Mouse (Mus musculus): Measurements from ENCODE around the gene Ppp1r18. TPM values are rescaled to one million over a fixed set of nuclear protein-coding genes. Genes with fewer than 3 reads are reported as not detected.

Ppp1r18 gene
- total RNA-seq, 2 experiments from 2014 or later, result 20.5 to 49.8 TPM

DNA sequence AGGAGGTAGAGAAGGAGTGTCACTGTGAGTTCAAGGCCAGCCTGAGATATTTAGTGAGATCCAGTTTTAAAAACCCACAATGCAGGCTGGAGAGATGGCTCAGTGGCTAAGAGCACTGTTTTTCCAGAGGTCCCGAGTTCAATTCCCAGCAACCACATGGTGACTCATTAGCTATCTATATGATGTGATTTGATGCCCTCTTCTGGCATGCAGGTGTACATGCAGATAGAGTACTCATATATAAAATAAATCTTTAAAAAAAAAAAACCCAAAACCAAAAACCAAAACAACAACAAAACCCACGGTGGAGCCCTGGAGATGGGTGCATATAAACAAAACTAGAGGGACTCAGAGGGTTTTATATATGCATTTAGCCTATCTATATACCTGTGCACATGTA, 42.2 kb downstream of the Ppp1r18 start:
- no peak for ATAC-seq (replicated peaks; ENCODE audit: poor library complexity)

DNA sequence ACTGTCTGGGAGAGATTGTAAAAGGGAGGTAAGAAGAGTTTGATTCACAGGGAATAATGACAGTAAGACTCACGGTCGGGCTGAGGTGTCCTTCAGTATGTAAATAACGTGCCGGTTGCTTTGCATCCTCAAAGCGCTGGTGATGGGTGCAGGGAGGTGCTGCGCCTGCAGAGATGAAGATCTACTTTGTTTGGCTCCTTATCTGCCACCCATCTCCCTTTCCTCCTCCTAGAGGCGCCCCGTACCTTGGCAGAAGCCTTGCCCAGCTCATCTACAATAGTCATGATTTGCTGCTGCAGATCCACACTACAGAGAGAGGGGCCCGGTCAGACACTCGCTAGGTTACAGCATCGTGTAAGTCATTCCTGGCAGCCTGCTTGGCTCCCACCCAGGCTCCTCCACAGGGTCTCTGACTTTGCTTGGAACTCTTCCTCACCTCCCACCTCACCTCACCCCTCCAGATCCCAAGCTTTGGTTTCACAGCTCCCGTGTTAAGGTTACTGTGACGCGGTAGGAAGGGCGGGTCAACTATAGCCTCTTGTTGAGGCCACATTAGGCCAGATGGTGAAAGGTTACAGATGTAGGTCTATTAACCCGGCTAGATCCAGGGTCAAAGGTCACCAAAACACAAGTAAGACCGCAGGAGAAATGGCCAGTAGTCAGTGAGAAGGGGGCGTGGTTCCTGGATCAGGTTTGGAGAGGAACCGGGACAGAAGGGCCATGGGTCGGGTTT, 44.0 kb downstream of the Ppp1r18 start:
- ATAC-seq (replicated peaks; ENCODE audit: poor library complexity), result peak; percentile 25

DNA sequence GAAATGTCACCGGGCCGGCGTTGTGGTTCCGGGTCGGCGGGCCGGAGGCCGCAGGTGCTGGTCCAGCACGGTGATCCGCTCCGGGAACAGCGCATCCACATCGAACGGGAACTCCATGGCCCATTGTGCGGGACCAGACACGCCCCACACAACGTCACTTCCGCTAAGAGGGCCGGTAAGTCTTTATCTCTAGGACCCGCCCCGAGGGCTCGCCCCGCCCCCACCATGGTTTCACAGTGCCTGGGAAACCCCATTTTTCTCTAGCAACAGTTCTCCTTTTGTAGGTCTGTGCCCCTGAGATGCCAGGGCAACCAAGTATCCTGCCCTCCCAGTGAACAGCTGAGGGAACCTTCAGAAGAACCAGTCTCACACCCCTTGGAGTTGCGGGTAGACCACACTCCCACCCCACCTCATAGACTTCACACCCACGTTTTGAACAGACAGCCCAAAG, 44.6 kb downstream of the Ppp1r18 start, which contains the start of gene Atat1:
Atat1 (minus strand) TSS at position 157 of the 451 bp plus-strand sequence.
- ATAC-seq (replicated peaks; ENCODE audit: poor library complexity), result peak; percentile 97

DNA sequence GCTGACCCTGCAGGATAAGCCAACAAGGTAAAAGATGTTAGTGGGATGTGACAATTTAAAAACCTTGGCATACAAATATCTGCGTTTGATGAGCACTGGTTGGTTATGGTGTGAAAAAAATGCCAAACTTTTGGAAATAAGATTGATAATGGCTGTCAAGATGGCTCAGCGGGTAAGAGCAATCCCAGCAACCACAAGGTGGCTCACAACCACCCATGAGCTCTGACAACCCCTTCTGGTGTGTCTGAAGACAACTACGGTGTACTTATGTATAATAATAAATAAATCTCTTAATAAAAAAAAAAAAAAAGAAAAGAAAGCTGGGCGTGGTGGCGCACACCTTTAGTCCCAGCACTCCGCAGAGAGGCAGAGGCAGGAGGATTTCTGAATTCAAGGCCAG, 49.6 kb downstream of the Ppp1r18 start:
- ATAC-seq (replicated peaks; ENCODE audit: poor library complexity), result no peak

DNA sequence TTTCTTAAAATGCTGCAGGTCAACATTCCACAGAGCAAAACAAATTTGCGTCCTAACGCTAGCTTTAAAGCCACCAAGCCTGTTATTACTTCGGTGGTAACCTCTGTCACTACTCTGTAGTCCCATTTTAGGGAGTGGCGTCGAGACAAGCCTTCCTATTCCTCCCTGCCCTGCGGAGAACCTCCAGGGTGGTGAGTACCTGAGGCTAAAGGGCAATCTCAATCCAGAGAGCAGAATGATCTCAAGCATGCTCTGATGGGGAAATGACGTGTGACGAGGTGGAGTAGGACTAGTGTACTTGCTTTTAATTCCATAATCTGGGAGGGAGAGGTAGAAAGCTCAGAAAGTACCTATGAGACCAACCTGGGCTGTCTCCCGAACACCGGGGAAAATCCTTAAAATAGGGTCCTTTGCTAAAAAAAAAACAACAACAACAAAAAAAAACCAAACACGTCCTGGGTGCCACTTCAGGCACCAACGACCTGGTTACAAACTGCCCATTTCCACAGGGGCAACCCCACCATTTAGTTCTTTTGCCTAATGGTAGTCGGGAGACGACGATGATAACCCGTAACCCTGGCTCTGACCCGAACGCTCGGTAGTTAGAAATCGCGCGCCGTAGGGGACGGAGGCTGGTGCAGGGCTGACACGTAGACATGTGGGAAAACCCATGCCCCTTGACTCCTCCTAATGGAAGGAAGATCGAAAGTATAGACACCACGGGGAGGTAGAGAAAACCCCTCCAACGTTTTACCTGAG, 50.3 kb downstream of the Ppp1r18 start:
- ATAC-seq (replicated peaks; ENCODE audit: poor library complexity), result peak; percentile 1

DNA sequence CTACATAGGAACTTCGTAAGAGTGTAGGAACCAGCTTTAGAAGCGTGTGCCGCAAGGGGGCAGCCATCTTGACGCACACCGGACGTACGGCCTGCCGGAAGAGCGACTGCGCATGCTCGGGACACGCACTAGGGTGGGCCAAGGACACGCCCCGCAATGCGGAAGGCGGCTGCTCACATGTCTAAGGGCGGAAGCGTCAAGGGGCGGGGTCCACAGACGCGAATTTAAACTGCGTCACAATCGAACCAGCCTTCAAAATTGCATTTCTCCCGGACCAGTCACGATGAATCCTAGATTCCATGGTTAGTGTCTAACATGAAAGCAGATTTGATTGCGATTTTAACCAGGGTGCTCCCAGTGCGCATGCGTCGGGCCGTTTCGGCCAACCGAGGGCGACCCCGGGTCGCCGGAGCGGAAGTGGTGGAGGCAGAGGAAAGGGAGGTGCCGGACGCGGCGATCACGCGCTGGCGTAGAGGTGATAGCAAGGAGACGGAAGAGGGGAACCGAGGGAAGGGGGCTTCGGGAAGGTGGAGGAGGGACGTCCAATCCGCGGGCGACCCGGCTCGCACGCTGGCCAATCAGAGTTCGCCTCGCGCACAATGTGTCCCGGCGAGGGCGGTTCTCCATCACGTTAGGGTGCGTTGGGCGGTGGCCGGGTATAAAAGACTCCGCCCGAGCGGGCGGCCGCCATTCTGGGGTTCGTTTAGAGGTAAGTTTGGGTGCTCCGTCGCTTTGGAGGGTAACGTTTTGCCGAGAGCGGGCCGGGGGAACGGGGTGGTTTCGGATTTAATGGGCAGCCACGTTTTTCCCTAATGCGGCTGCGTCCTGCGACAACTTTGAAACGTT, 51.1 kb downstream of the Ppp1r18 start, which contains the start of the genes Mrps18b and Ppp1r10:
Mrps18b (minus strand) TSS at position 93 of the 846 bp plus-strand sequence.
Ppp1r10 (plus strand) TSS at position 138 of the 846 bp plus-strand sequence.
- ATAC-seq (replicated peaks; ENCODE audit: poor library complexity), result peak; percentile 72

DNA sequence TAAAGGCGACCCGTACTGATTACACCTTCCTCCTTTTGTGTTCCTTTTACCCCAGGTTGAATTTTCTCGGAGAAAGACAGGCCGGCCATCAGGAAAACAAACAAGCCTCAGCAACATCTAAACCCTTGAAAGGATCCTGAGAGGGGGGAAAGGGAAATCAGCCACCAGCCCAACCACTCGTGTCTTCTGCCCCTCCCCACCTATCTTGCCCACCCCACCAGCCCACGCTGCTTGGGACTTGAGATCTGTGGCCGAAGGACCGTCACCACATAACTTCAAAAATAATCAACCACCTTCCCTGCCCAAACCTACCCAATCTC, 51.7 kb downstream of the Ppp1r18 start:
- no peak for ATAC-seq (replicated peaks; ENCODE audit: poor library complexity)

DNA sequence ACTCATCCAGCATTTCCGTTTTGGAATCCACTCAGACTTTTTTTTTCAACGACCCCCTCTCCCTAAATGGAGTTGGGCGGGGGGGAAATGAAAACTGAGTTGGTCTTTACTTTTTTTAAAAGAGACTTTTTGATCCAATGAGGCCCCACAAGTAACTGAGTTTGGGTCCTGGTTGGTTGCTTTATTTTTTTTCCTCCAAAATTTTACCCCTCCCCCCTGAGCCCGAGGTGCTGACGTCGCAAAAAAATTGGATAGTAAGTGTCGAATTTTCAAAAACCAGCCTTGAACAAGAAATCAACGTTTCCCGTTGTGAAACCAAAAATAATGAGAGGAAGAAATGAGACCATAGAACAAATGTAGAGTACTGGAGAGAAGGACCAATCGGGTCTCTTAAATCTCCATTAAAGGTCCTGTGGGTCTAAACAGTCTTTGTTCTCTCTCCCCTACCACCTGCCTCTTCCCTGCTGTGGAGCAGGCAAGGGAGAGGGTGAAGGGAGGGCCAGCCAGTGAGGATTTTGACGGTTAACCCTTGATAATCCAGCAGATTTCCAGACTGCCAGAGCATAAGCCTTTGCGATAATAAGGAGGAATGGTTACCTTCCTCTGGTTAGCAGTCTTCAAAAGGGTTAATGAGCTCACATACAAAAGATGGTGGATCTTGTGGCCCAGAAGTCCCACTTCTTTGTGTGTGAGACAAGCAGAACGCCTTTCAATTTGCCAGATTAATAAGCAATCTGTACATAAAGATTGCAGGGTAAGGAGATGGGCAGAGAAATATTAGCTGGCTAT, 52.3 kb downstream of the Ppp1r18 start:
- no peak for ATAC-seq (replicated peaks; ENCODE audit: poor library complexity)

DNA sequence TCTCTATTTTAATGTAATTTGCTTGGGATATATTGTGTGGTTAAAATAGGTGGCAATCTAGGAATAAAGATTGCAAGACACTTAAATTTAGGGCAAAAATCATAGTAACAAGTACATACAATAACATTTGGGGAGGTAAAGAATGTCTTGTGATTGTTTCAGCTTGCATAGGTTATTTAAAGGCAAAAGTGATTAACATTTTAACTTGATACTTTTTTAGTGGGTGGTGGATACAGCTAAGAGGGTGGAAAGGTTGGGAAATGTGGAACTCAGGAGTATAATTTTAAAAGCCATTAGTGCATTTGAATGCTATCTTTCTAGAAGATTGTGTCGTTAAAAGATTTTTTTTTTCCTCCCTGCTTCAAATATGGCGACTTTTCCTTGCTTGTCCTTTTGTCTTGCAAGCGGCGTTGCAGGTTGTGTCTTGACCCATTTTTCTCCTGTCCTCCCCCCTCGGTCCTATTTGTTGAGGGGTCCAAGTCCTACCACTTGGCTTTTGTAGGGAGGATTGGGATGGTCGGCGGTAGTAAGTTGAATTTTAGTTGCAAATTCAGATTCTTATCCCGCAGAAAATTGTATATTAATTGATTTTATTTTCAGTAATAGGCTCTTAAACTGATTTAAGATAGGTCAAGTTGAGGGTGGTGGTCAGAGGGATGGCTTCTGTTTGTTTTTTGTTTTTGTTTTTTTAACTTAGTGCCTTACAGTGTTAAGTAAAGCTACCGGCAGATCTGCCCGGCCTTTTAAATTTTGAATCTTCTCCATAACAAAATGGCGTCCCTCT, 53.1 kb downstream of the Ppp1r18 start:
- no peak for ATAC-seq (replicated peaks; ENCODE audit: poor library complexity)

DNA sequence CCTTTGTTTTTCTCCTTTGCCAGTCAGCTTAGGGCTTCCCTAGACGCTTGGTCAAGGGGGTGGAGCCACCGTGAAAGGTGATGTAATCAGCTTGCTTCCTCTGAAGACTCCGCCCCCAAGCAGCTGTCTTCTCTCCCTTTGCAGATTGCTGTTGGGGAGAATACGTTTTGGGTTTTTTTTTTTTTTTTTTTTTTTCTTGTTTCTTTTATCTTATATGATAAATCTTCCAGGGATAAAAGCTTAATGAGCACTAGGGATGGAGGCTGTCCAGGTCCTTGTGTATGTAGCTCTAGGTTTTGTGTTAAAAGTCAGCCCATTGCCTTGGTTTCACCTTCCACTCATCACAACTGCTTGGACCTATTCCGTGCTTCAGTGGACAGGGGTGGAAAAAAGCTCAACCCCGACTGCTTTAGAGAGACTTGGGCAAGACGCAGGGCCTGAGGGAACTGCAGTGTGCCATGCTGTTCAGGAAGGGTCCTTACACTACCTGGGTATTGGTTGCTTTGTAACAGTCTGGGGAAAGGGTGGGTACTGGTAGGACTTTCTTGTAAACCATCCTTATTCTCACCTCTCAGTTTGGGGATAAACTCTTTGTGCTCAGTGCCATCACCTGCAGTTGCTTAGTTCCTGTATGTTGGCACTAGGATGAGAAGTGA, 53.8 kb downstream of the Ppp1r18 start:
- ATAC-seq (replicated peaks; ENCODE audit: poor library complexity), result peak; percentile 45

DNA sequence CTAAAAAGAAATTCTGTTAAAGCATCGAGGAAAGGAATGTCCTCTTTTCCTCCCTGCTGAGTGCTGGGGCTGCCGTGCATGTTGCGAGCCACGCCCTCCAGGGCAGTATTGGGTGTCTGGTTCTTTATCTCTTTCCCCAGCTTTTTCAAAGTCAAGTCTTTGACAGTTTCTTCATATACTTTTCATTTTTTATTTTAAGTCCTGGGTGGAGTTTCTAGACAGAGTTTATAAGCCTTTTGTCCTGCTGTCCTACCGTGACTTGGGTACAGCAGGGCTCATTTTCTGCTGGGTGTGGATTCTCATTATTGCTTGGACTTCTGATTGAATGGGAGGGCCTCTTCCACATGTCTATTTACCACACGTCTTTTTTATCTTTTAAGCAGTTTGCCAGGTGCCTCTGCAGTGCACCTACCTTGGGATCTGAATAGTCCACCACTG, 54.5 kb downstream of the Ppp1r18 start:
- peak; percentile 5; the same call in 1 of the 2 replicates for ATAC-seq (replicated peaks; ENCODE audit: poor library complexity)

DNA sequence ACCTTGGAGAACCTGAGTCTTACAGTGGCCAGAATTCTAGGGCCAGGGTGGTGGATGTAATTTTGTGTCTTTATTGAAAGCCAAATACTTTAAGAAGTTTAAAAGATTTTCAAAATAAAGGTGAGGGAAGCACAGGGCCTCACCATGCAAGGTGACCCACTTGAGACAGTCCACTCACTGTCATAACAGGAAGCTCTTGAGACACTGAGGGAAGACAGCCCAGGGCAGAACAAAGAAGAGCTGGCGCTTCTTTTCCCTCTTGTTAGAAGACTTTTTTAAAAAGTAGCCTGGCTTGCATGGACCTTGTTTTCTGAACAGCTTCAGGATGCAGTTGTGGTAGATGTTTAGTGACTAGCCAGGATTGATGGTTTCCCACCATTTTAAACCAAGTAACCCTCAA, 55.0 kb downstream of the Ppp1r18 start:
- ATAC-seq (replicated peaks; ENCODE audit: poor library complexity), result no peak

DNA sequence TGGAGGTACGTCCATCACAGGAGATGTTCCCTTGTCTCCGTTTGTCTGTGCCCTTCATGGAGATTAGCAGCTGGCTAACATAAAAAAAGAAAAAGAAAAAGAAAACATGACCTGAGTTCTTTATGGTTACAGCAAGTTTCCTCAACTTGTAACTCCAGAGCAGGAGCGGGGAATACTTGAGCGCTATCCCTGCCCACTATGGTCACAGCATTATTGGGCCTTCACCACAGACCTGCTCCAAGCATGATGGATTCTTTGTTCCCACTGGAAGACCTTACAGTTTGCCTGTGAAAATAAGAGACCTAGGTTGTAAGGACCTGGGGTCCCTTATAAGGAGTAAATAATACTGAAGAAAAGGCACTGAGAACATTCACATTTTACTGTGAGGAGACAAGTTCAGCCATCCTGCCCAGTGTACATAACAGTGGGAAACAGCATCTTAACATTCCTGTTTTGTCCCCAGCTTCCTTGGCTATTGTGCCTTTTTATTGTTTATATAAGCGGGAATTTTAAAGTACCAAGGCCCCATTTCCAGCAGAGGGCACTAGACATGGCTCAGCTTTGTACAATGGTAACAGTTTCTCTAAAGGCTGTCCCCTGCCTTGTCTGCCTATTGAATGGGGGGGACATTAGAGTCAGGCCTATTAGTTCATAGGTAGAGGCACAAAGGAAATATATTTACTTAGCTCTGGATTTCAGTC, 55.6 kb downstream of the Ppp1r18 start:
- no peak for ATAC-seq (replicated peaks; ENCODE audit: poor library complexity)

DNA sequence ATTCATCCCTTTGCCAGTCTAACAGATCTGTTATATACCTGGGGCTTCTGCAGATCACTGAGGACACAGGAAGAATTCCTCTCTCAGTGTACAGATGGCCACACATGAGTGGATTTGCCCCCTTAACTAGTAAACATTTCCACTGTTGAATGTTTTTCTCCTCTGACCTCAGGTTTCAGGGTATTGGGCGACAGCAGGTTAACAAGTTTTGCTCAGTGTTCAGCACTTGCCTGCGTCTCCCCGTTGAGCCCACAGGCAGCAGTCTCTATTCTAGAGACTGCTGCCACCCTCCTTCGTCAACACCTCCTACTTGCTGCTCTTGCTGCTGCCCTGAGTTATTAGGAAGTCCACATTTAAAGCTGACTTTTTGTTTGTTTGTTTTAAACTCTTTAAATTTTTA, 56.3 kb downstream of the Ppp1r18 start:
- no peak for ATAC-seq (replicated peaks; ENCODE audit: poor library complexity)

DNA sequence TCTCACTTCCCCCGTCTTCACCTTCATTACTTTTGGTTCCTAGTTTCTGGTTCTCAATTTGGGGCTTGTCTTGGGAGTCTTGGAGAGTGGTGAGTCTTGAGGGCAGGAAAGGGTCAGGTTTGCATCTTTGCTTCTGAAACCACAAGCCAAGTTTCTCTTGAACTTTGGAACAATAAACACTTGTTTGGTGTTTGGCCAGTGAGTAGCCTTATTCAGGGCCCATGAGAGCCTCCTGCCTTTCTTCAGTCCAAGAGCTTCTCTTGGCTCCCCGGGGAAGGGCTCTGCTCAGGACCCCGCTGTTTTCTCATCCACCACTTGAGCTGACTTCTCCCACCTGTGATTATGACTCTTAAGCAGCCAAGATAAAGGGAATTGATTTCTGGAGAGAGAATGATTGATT, 57.2 kb downstream of the Ppp1r18 start:
- ATAC-seq (replicated peaks; ENCODE audit: poor library complexity), result no peak

DNA sequence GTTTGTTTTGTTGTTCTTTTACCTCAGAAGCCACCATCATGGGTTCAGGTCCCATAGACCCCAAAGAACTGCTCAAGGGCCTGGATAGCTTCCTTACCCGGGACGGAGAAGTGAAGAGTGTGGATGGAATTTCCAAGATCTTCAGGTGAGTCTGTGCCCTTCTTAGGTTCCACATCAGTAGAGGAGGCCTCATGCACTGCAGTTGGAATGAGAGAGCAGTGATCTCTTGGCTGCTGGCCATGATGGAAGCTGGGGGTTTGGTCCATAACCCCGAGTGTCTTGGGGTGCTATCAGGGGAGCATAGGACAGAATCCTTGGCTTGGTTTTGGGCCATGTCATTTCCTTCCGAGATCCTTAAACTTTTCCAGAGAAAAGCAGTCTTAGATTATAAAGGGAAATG, 57.9 kb downstream of the Ppp1r18 start:
- ATAC-seq (replicated peaks; ENCODE audit: poor library complexity), result no peak
